Mouse (Mus musculus): Measurements from ENCODE around the gene Angptl2. TPM values are rescaled to one million over a fixed set of nuclear protein-coding genes. Genes with fewer than 3 reads are reported as not detected.

Gene Angptl2
- polyA plus RNA-seq, 1 experiment from 2014 or later = 27.0 TPM

- Histone ChIP-seq H3K27ac (ENCODE audit: low read depth, low read length) (no peak overlapping the region), H3K9me3 (ENCODE audit: control insufficient read depth, low read length) (no peaks in the 10 kb centered on the region), H3K27me3 (ENCODE audit: control insufficient read depth, insufficient read depth, low read length) (no peaks in the 10 kb centered on the region), H3K4me2 (replicated peaks; ENCODE audit: low read depth, low read length) (no peak overlapping the region), H3K9ac (ENCODE audit: low read depth, low read length) (no peak overlapping the region), H3K4me1 (ENCODE audit: control insufficient read depth, insufficient read depth, low read length) (peaks cover 12% of the 10 kb centered on the region; the same call in 1 of the 2 replicates), H3K4me3 (ENCODE audit: low read length) (no peak overlapping the region), H3K36me3 (ENCODE audit: control insufficient read depth, insufficient read depth, low read length) (no peaks in the 10 kb centered on the region)
- 88% methylated on average over 6 of the region's 6 CpGs for WGBS
- ATAC-seq (ENCODE audit: low FRiP score, low TSS enrichment) = no peak
These were observed 36.9 kb downstream of the Angptl2 start for GRCm38 (mm10) chr2:33252751-33253150.

GRCm38 (mm10) chr2:33253572-33254190, 37.8 kb downstream of the Angptl2 start:
- Histone ChIP-seq H3K4me2 (replicated peaks; ENCODE audit: low read depth, low read length) (no peak overlapping the region), H3K4me3 (ENCODE audit: low read length) (no peak overlapping the region), H3K9ac (ENCODE audit: low read depth, low read length) (no peak overlapping the region), H3K4me1 (ENCODE audit: control insufficient read depth, insufficient read depth, low read length) (peaks cover 12% of the 10 kb centered on the region; the same call in 1 of the 2 replicates), H3K9me3 (ENCODE audit: control insufficient read depth, low read length) (no peaks in the 10 kb centered on the region), H3K27me3 (ENCODE audit: control insufficient read depth, insufficient read depth, low read length) (no peaks in the 10 kb centered on the region), H3K36me3 (ENCODE audit: control insufficient read depth, insufficient read depth, low read length) (no peaks in the 10 kb centered on the region), H3K27ac (ENCODE audit: low read depth, low read length) (no peak overlapping the region)
- 26% methylated on average over 4 of the region's 4 CpGs for WGBS
- 0 out of 2 replicates have a peak, but pooled peaks have one; percentile 35 for ATAC-seq (ENCODE audit: low FRiP score, low TSS enrichment)

GRCm38 (mm10) chr2:33254318-33254985, 38.6 kb downstream of the Angptl2 start:
- ATAC-seq (ENCODE audit: low FRiP score, low TSS enrichment) = no peak
- 83% methylated on average over 9 of the region's 9 CpGs for WGBS
- no peak overlapping the region for H3K4me3 ChIP-seq (ENCODE audit: low read length)
- H3K9ac ChIP-seq (ENCODE audit: low read depth, low read length) = no peak overlapping the region
- H3K27ac ChIP-seq (ENCODE audit: low read depth, low read length) = no peak overlapping the region
- no peaks in the 10 kb centered on the region for H3K36me3 ChIP-seq (ENCODE audit: control insufficient read depth, insufficient read depth, low read length)
- H3K4me1 ChIP-seq (ENCODE audit: control insufficient read depth, insufficient read depth, low read length) = peaks cover 12% of the 10 kb centered on the region; the same call in 1 of the 2 replicates
- H3K9me3 ChIP-seq (ENCODE audit: control insufficient read depth, low read length) = no peaks in the 10 kb centered on the region
- H3K27me3 ChIP-seq (ENCODE audit: control insufficient read depth, insufficient read depth, low read length) = no peaks in the 10 kb centered on the region
- H3K4me2 ChIP-seq (replicated peaks; ENCODE audit: low read depth, low read length) = no peak overlapping the region

- Histone ChIP-seq H3K27me3 (ENCODE audit: control insufficient read depth, insufficient read depth, low read length) (no peaks in the 10 kb centered on the region), H3K9me3 (ENCODE audit: control insufficient read depth, low read length) (no peaks in the 10 kb centered on the region), H3K4me3 (ENCODE audit: low read length) (no peak overlapping the region), H3K27ac (ENCODE audit: low read depth, low read length) (no peak overlapping the region), H3K4me2 (replicated peaks; ENCODE audit: low read depth, low read length) (no peak overlapping the region), H3K4me1 (ENCODE audit: control insufficient read depth, insufficient read depth, low read length) (peaks cover 12% of the 10 kb centered on the region; the same call in 1 of the 2 replicates), H3K36me3 (ENCODE audit: control insufficient read depth, insufficient read depth, low read length) (no peaks in the 10 kb centered on the region), H3K9ac (ENCODE audit: low read depth, low read length) (no peak overlapping the region)
- WGBS = 81% methylated on average over 3 of the region's 3 CpGs
- no peak for ATAC-seq (ENCODE audit: low FRiP score, low TSS enrichment)
These were observed 41.1 kb downstream of the Angptl2 start for GRCm38 (mm10) chr2:33256769-33257537.

GRCm38 (mm10) chr2:33260772-33261171, 44.9 kb downstream of the Angptl2 start:
- no peak overlapping the region for H3K4me3 ChIP-seq (ENCODE audit: low read length)
- no peak overlapping the region for H3K9ac ChIP-seq (ENCODE audit: low read depth, low read length)
- no peak overlapping the region for H3K27ac ChIP-seq (ENCODE audit: low read depth, low read length)
- WGBS = 89% methylated on average over 8 of the region's 8 CpGs
- H3K36me3 ChIP-seq (ENCODE audit: control insufficient read depth, insufficient read depth, low read length) = no peaks in the 10 kb centered on the region
- H3K4me2 ChIP-seq (replicated peaks; ENCODE audit: low read depth, low read length) = no peak overlapping the region
- H3K9me3 ChIP-seq (ENCODE audit: control insufficient read depth, low read length) = no peaks in the 10 kb centered on the region
- no peak for ATAC-seq (ENCODE audit: low FRiP score, low TSS enrichment)
- 0 out of 2 replicates have a peak, but pooled peaks cover 3% of the 10 kb centered on the region for H3K4me1 ChIP-seq (ENCODE audit: control insufficient read depth, insufficient read depth, low read length)
- no peaks in the 10 kb centered on the region for H3K27me3 ChIP-seq (ENCODE audit: control insufficient read depth, insufficient read depth, low read length)

- no peaks in the 10 kb centered on the region for H3K27me3 ChIP-seq (ENCODE audit: control insufficient read depth, insufficient read depth, low read length)
These were observed 45.6 kb downstream of the Angptl2 start for GRCm38 (mm10) chr2:33261475-33261874.

GRCm38 (mm10) chr2:33265793-33266192, 49.9 kb downstream of the Angptl2 start:
- no peak for ATAC-seq (ENCODE audit: low FRiP score, low TSS enrichment)
- no peaks in the 10 kb centered on the region for H3K9me3 ChIP-seq (ENCODE audit: control insufficient read depth, low read length)
- no peaks in the 10 kb centered on the region for H3K4me1 ChIP-seq (ENCODE audit: control insufficient read depth, insufficient read depth, low read length)
- no peak overlapping the region for H3K9ac ChIP-seq (ENCODE audit: low read depth, low read length)
- WGBS = 79% methylated on average over 3 of the region's 3 CpGs
- no peak overlapping the region for H3K4me3 ChIP-seq (ENCODE audit: low read length)
- no peak overlapping the region for H3K4me2 ChIP-seq (replicated peaks; ENCODE audit: low read depth, low read length)
- no peaks in the 10 kb centered on the region for H3K27me3 ChIP-seq (ENCODE audit: control insufficient read depth, insufficient read depth, low read length)
- H3K36me3 ChIP-seq (ENCODE audit: control insufficient read depth, insufficient read depth, low read length) = no peaks in the 10 kb centered on the region
- H3K27ac ChIP-seq (ENCODE audit: low read depth, low read length) = no peak overlapping the region

More at GRCm38 (mm10) chr2:33261475-33261874, 45.6 kb downstream of the Angptl2 start:
- no peak overlapping the region for H3K4me3 ChIP-seq (ENCODE audit: low read length)
- H3K36me3 ChIP-seq (ENCODE audit: control insufficient read depth, insufficient read depth, low read length) = no peaks in the 10 kb centered on the region
- 76% methylated on average over 3 of the region's 3 CpGs for WGBS
- no peak for ATAC-seq (ENCODE audit: low FRiP score, low TSS enrichment)
- no peaks in the 10 kb centered on the region for H3K9me3 ChIP-seq (ENCODE audit: control insufficient read depth, low read length)
- H3K4me1 ChIP-seq (ENCODE audit: control insufficient read depth, insufficient read depth, low read length) = 0 out of 2 replicates have a peak, but pooled peaks cover 2% of the 10 kb centered on the region
- H3K27ac ChIP-seq (ENCODE audit: low read depth, low read length) = no peak overlapping the region
- no peak overlapping the region for H3K4me2 ChIP-seq (replicated peaks; ENCODE audit: low read depth, low read length)
- H3K9ac ChIP-seq (ENCODE audit: low read depth, low read length) = no peak overlapping the region

GRCm38 (mm10) chr2:33267075-33267474, 51.2 kb downstream of the Angptl2 start:
- H3K27me3 ChIP-seq (ENCODE audit: control insufficient read depth, insufficient read depth, low read length) = no peaks in the 10 kb centered on the region
- no peaks in the 10 kb centered on the region for H3K36me3 ChIP-seq (ENCODE audit: control insufficient read depth, insufficient read depth, low read length)
- no peak for ATAC-seq (ENCODE audit: low FRiP score, low TSS enrichment)
- H3K4me3 ChIP-seq (ENCODE audit: low read length) = no peak overlapping the region
- 81% methylated on average over 1 of the region's 1 CpGs for WGBS
- H3K9me3 ChIP-seq (ENCODE audit: control insufficient read depth, low read length) = no peaks in the 10 kb centered on the region
- no peak overlapping the region for H3K9ac ChIP-seq (ENCODE audit: low read depth, low read length)
- H3K4me2 ChIP-seq (replicated peaks; ENCODE audit: low read depth, low read length) = no peak overlapping the region
- H3K4me1 ChIP-seq (ENCODE audit: control insufficient read depth, insufficient read depth, low read length) = 0 out of 2 replicates have a peak, but pooled peaks cover 3% of the 10 kb centered on the region
- no peak overlapping the region for H3K27ac ChIP-seq (ENCODE audit: low read depth, low read length)

All from kidney, embryonic 14.5 days (tissue).